Mouse (Mus musculus) G1E (cell line): ENCODE measurements around the gene Tmem143.

Source experiments
- CTCF ChIP-seq: IDR thresholded peaks from 2 replicates; pipeline ENCODE4 v1.5.1; 2012; ENCODE audit warnings: low read depth, low read length, inconsistent platforms, mixed read lengths
- GATA1 ChIP-seq: IDR thresholded peaks from 2 replicates; pipeline ENCODE4 v1.6.1; 2012; ENCODE audit warnings: borderline replicate concordance, low read length, inconsistent platforms, mixed read lengths
- POLR2AphosphoS5 ChIP-seq: IDR thresholded peaks from 2 replicates; pipeline ENCODE4 v1.6.1; 2012; ENCODE audit warnings: low read depth, low read length, inconsistent platforms; ENCODE audit not compliant: insufficient replicate concordance
- TAL1 ChIP-seq: conservative IDR thresholded peaks from 2 replicates; pipeline ENCODE4 v1.6.1; 2012; ENCODE audit warnings: low read depth, low read length, inconsistent platforms, mixed read lengths

- TF ChIP-seq CTCF (no peak), POLR2AphosphoS5 (no peak), TAL1 (no peak), GATA1 (no peak)
These were observed 17.3 kb downstream of the Tmem143 start for GRCm38 (mm10) chr7:45914067-45914466.
